Mouse (Mus musculus): ENCODE measurements around the gene Ddx3x.
"Not testable (repeated sequence)": the region's sequence is repeated elsewhere in the genome, so short reads cannot be mapped to it uniquely, and the experiment has no call there.

Ddx3x gene

GRCm38 (mm10) chrX:13281329-13282088, 739 bp downstream of the Ddx3x start:
- DNase-seq (ENCODE audit: extremely low spot score, low spot score), result peak; percentile 73

GRCm38 (mm10) chrX:13282089-13282850, 1.5 kb downstream of the Ddx3x start:
- no peak for DNase-seq (ENCODE audit: extremely low spot score, low spot score)

- DNase-seq (ENCODE audit: extremely low spot score, low spot score), result no peak
These were observed 5.0 kb downstream of the Ddx3x start for GRCm38 (mm10) chrX:13285772-13286171.

GRCm38 (mm10) chrX:13294505-13295228, 13.9 kb downstream of the Ddx3x start:
- no peak for DNase-seq (ENCODE audit: extremely low spot score, low spot score)

- no peak for DNase-seq (ENCODE audit: extremely low spot score, low spot score)
These were observed 14.4 kb downstream of the Ddx3x start for GRCm38 (mm10) chrX:13295229-13295571.

- not testable (repeated sequence) for DNase-seq (ENCODE audit: extremely low spot score, low spot score)
These were observed 15.5 kb downstream of the Ddx3x start for GRCm38 (mm10) chrX:13296241-13296640.

GRCm38 (mm10) chrX:13306190-13306589, 25.4 kb downstream of the Ddx3x start:
- DNase-seq (ENCODE audit: extremely low spot score, low spot score), result no peak

GRCm38 (mm10) chrX:13311396-13311795, 30.6 kb downstream of the Ddx3x start:
- DNase-seq (ENCODE audit: extremely low spot score, low spot score), result no peak

GRCm38 (mm10) chrX:13329611-13330010, 48.8 kb downstream of the Ddx3x start:
- no peak for DNase-seq (ENCODE audit: extremely low spot score, low spot score)

All from neural tube, embryonic 10.5 days (tissue).